Mouse (Mus musculus): Measurements from ENCODE around the gene Cradd. TPM values are rescaled to one million over a fixed set of nuclear protein-coding genes. Genes with fewer than 3 reads are reported as not detected.

Gene Cradd
- polyA plus RNA-seq, 1 experiment from 2014 or later: 10.4 TPM

DNA sequence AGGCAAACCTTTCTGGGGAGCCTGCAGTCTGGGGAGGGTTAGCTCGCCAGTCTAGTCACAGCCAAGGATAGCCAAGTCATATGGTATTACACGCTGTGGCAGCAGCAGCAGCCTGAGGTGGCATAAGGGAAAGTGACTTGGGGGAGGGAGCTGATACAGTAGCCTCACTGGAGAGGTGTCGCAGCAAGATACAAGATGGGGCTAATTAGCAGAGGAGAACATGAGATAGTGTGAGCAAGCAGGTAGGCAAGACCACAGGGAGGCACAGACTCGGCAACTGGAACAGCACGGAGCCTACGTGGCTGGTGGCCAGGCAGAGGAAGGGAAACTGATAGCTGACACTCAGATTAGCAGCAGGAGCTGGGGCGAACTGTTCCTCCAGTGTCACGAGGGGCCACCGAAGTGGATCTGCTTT is 26.2 kb downstream of the Cradd start:
- Histone ChIP-seq H3K27me3 (ENCODE audit: insufficient read depth, low read length) (no peaks in the 10 kb centered on the region), H3K9ac (replicated peaks; ENCODE audit: low read length) (no peak overlapping the region), H3K9me3 (ENCODE audit: low read length) (no peaks in the 10 kb centered on the region), H3K36me3 (ENCODE audit: insufficient read depth, low read length) (no peaks in the 10 kb centered on the region), H3K4me3 (ENCODE audit: low read length) (no peak overlapping the region), H3K4me1 (ENCODE audit: insufficient read depth, low read length) (peaks cover 9% of the 10 kb centered on the region), H3K4me2 (replicated peaks; ENCODE audit: low read depth, low read length) (no peak overlapping the region), H3K27ac (ENCODE audit: low read length) (no peak overlapping the region)
- 75% methylated on average over 9 of the region's 9 CpGs for WGBS
- no peak for ATAC-seq (ENCODE audit: low FRiP score, low TSS enrichment)

DNA sequence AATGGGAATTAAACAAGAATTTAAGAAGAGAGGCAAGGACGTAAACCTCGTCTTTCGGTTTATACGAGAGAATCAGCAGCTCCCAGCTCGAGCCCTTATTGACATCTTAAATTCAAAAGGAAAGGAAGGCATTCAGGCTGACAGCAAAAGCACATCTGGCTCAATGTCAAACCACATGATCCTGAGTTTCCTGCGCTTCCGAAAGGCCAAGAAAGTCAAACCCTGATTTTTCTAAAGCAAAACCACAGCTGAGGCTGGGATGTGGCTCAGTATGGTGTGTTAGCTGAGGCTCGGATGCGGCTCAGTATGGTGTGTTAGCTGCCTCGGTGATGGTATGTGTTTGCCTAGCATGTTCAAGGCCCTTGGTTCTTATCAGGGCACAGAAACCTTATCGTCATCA is 26.9 kb downstream of the Cradd start:
- Histone ChIP-seq H3K27ac (ENCODE audit: low read length) (0 out of 2 replicates have a peak overlapping the region, but pooled peaks have one; percentile 14), H3K4me1 (ENCODE audit: insufficient read depth, low read length) (peaks cover 9% of the 10 kb centered on the region), H3K9me3 (ENCODE audit: low read length) (no peaks in the 10 kb centered on the region), H3K4me3 (ENCODE audit: low read length) (no peak overlapping the region), H3K4me2 (replicated peaks; ENCODE audit: low read depth, low read length) (no peak overlapping the region), H3K36me3 (ENCODE audit: insufficient read depth, low read length) (no peaks in the 10 kb centered on the region), H3K9ac (replicated peaks; ENCODE audit: low read length) (no peak overlapping the region), H3K27me3 (ENCODE audit: insufficient read depth, low read length) (no peaks in the 10 kb centered on the region)
- ATAC-seq (ENCODE audit: low FRiP score, low TSS enrichment): no peak
- WGBS: 71% methylated on average over 11 of the region's 11 CpGs

- WGBS: 92% methylated on average over 8 of the region's 8 CpGs
- Histone ChIP-seq H3K4me1 (ENCODE audit: insufficient read depth, low read length) (peaks cover 9% of the 10 kb centered on the region), H3K9me3 (ENCODE audit: low read length) (no peaks in the 10 kb centered on the region), H3K27ac (ENCODE audit: low read length) (no peak overlapping the region), H3K4me2 (replicated peaks; ENCODE audit: low read depth, low read length) (no peak overlapping the region), H3K4me3 (ENCODE audit: low read length) (no peak overlapping the region), H3K36me3 (ENCODE audit: insufficient read depth, low read length) (no peaks in the 10 kb centered on the region), H3K9ac (replicated peaks; ENCODE audit: low read length) (no peak overlapping the region), H3K27me3 (ENCODE audit: insufficient read depth, low read length) (no peaks in the 10 kb centered on the region)
- no peak for ATAC-seq (ENCODE audit: low FRiP score, low TSS enrichment)
Measured at GRCm38 (mm10) chr10:95293261-95293660, 30.7 kb downstream of the Cradd start.

GRCm38 (mm10) chr10:95292269-95292668 is 31.7 kb downstream of the Cradd start:
- H3K27ac ChIP-seq (ENCODE audit: low read length): no peak overlapping the region
- peaks cover 9% of the 10 kb centered on the region for H3K4me1 ChIP-seq (ENCODE audit: insufficient read depth, low read length)
- no peak for ATAC-seq (ENCODE audit: low FRiP score, low TSS enrichment)
- H3K9me3 ChIP-seq (ENCODE audit: low read length): no peaks in the 10 kb centered on the region
- H3K4me3 ChIP-seq (ENCODE audit: low read length): no peak overlapping the region
- 82% methylated on average over 5 of the region's 5 CpGs for WGBS
- H3K27me3 ChIP-seq (ENCODE audit: insufficient read depth, low read length): no peaks in the 10 kb centered on the region
- H3K9ac ChIP-seq (replicated peaks; ENCODE audit: low read length): no peak overlapping the region
- H3K36me3 ChIP-seq (ENCODE audit: insufficient read depth, low read length): no peaks in the 10 kb centered on the region
- no peak overlapping the region for H3K4me2 ChIP-seq (replicated peaks; ENCODE audit: low read depth, low read length)

- ATAC-seq (ENCODE audit: low FRiP score, low TSS enrichment): no peak
- Histone ChIP-seq H3K4me1 (ENCODE audit: insufficient read depth, low read length) (no peaks in the 10 kb centered on the region), H3K27ac (ENCODE audit: low read length) (no peak overlapping the region), H3K9ac (replicated peaks; ENCODE audit: low read length) (no peak overlapping the region), H3K9me3 (ENCODE audit: low read length) (no peaks in the 10 kb centered on the region), H3K36me3 (ENCODE audit: insufficient read depth, low read length) (no peaks in the 10 kb centered on the region), H3K4me2 (replicated peaks; ENCODE audit: low read depth, low read length) (no peak overlapping the region), H3K4me3 (ENCODE audit: low read length) (no peak overlapping the region), H3K27me3 (ENCODE audit: insufficient read depth, low read length) (no peaks in the 10 kb centered on the region)
- 84% methylated on average over 13 of the region's 13 CpGs for WGBS
Measured at GRCm38 (mm10) chr10:95291133-95291876, 32.6 kb downstream of the Cradd start.

- Histone ChIP-seq H3K4me3 (ENCODE audit: low read length) (no peak overlapping the region), H3K36me3 (ENCODE audit: insufficient read depth, low read length) (no peaks in the 10 kb centered on the region), H3K27ac (ENCODE audit: low read length) (no peak overlapping the region), H3K27me3 (ENCODE audit: insufficient read depth, low read length) (no peaks in the 10 kb centered on the region), H3K4me2 (replicated peaks; ENCODE audit: low read depth, low read length) (no peak overlapping the region), H3K4me1 (ENCODE audit: insufficient read depth, low read length) (no peaks in the 10 kb centered on the region), H3K9me3 (ENCODE audit: low read length) (no peaks in the 10 kb centered on the region), H3K9ac (replicated peaks; ENCODE audit: low read length) (no peak overlapping the region)
- 82% methylated on average over 8 of the region's 8 CpGs for WGBS
- ATAC-seq (ENCODE audit: low FRiP score, low TSS enrichment): no peak
Measured at GRCm38 (mm10) chr10:95289819-95290218, 34.1 kb downstream of the Cradd start.

DNA sequence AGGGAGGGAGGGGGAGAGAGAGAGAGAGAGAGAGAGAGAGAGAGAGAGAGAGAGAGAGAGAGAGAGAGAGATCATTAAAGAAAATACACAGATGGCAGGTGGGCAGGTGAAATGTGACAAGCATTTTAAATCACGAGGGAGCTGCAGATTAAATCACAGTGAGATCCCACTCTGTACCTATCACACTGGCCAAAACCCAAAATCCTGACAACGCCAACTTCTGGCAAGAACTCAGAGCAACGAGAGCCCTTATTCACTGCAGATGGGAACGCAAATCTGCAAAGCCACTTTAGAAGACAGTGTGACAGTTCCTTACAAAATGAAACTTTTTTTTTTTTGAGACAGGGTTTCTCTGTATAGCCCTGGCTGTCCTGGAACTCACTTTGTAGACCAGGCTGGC is 35.7 kb downstream of the Cradd start:
- no peak overlapping the region for H3K9ac ChIP-seq (replicated peaks; ENCODE audit: low read length)
- no peaks in the 10 kb centered on the region for H3K9me3 ChIP-seq (ENCODE audit: low read length)
- H3K27ac ChIP-seq (ENCODE audit: low read length): no peak overlapping the region
- H3K36me3 ChIP-seq (ENCODE audit: insufficient read depth, low read length): no peaks in the 10 kb centered on the region
- no peak for ATAC-seq (ENCODE audit: low FRiP score, low TSS enrichment)
- H3K4me3 ChIP-seq (ENCODE audit: low read length): no peak overlapping the region
- 75% methylated on average over 4 of the region's 4 CpGs for WGBS
- no peaks in the 10 kb centered on the region for H3K4me1 ChIP-seq (ENCODE audit: insufficient read depth, low read length)
- H3K4me2 ChIP-seq (replicated peaks; ENCODE audit: low read depth, low read length): no peak overlapping the region
- H3K27me3 ChIP-seq (ENCODE audit: insufficient read depth, low read length): no peaks in the 10 kb centered on the region

- no peaks in the 10 kb centered on the region for H3K9me3 ChIP-seq (ENCODE audit: low read length)
- no peaks in the 10 kb centered on the region for H3K36me3 ChIP-seq (ENCODE audit: insufficient read depth, low read length)
- 85% methylated on average over 8 of the region's 8 CpGs for WGBS
- H3K27ac ChIP-seq (ENCODE audit: low read length): no peak overlapping the region
- no peaks in the 10 kb centered on the region for H3K4me1 ChIP-seq (ENCODE audit: insufficient read depth, low read length)
- H3K4me2 ChIP-seq (replicated peaks; ENCODE audit: low read depth, low read length): no peak overlapping the region
- no peaks in the 10 kb centered on the region for H3K27me3 ChIP-seq (ENCODE audit: insufficient read depth, low read length)
- no peak for ATAC-seq (ENCODE audit: low FRiP score, low TSS enrichment)
- no peak overlapping the region for H3K9ac ChIP-seq (replicated peaks; ENCODE audit: low read length)
- H3K4me3 ChIP-seq (ENCODE audit: low read length): no peak overlapping the region
Measured at GRCm38 (mm10) chr10:95287351-95287750, 36.6 kb downstream of the Cradd start.

DNA sequence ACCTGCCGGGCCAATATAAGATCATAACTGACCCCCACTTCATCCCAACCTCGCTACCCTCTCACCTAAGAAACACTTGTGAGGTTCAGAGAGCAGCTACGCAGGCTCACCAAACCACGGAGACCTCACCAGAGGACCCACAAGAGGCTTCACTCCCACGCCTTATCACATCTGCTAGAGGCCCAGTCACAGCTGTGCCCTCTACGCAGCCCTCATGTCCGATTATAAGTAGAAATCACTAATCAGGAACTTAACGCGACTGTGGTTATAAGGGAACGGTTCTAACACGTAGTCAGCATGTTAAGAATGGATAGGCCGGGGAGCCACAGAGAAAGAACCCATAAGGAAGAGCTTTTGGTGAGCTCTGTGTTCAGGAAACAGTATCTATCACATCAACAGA is 40.5 kb downstream of the Cradd start:
- 80% methylated on average over 12 of the region's 12 CpGs for WGBS
- no peak overlapping the region for H3K4me2 ChIP-seq (replicated peaks; ENCODE audit: low read depth, low read length)
- H3K9ac ChIP-seq (replicated peaks; ENCODE audit: low read length): no peak overlapping the region
- no peak overlapping the region for H3K4me3 ChIP-seq (ENCODE audit: low read length)
- no peaks in the 10 kb centered on the region for H3K4me1 ChIP-seq (ENCODE audit: insufficient read depth, low read length)
- ATAC-seq (ENCODE audit: low FRiP score, low TSS enrichment): no peak
- no peaks in the 10 kb centered on the region for H3K9me3 ChIP-seq (ENCODE audit: low read length)
- H3K36me3 ChIP-seq (ENCODE audit: insufficient read depth, low read length): no peaks in the 10 kb centered on the region
- no peaks in the 10 kb centered on the region for H3K27me3 ChIP-seq (ENCODE audit: insufficient read depth, low read length)
- H3K27ac ChIP-seq (ENCODE audit: low read length): no peak overlapping the region

DNA sequence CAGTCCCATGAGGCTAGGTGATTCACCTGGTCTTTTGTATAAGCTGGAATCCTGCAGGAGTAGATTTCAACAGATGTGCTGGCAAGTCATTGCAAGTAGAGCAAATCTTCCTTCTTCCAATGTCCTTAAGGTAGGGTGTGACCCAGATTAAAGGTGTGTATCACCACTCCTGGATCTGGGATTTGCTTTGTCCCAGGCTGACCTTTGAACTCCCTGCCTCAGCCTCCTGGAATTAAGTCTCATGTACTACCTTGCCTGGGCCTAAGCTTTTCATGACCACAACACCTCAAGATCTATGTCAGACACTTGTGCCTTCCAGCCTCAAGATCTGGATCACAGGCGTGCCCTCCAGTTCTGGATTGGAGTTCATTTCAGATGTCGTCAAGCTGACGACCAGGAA is 41.9 kb downstream of the Cradd start:
- H3K27me3 ChIP-seq (ENCODE audit: insufficient read depth, low read length): no peaks in the 10 kb centered on the region
- no peak for ATAC-seq (ENCODE audit: low FRiP score, low TSS enrichment)
- H3K4me3 ChIP-seq (ENCODE audit: low read length): no peak overlapping the region
- H3K27ac ChIP-seq (ENCODE audit: low read length): peak overlapping the region; percentile 54; the same call in 1 of the 2 replicates
- no peak overlapping the region for H3K9ac ChIP-seq (replicated peaks; ENCODE audit: low read length)
- no peaks in the 10 kb centered on the region for H3K9me3 ChIP-seq (ENCODE audit: low read length)
- no peaks in the 10 kb centered on the region for H3K4me1 ChIP-seq (ENCODE audit: insufficient read depth, low read length)
- H3K36me3 ChIP-seq (ENCODE audit: insufficient read depth, low read length): no peaks in the 10 kb centered on the region
- no peak overlapping the region for H3K4me2 ChIP-seq (replicated peaks; ENCODE audit: low read depth, low read length)
- WGBS: 87% methylated on average over 3 of the region's 3 CpGs

All from kidney, embryonic 16.5 days (tissue).